Mouse (Mus musculus): Measurements from ENCODE around the gene Cd22. TPM values are rescaled to one million over a fixed set of nuclear protein-coding genes. Genes with fewer than 3 reads are reported as not detected.
"Not testable (repeated sequence)": the region's sequence is repeated elsewhere in the genome, so short reads cannot be mapped to it uniquely, and the experiment has no call there.

The Cd22 gene
- polyA plus RNA-seq, 1 experiment from 2014 or later = not detected

DNA sequence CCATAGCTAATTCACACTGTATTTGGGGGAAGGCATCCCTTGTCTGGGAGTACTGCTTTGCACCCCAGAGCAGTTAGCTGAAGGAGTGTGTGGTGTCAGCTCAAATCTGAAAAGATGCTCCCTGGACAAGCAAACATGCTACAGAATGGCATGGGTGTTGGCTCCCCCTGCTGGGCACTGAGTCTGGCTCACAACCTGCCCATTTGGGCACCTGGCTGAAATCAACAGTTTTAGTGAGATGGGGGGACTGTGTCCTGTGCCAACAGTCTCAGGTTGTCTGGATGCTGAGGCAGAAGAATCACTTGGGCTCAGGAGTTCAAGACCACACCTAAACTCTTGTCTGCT is 20.9 kb downstream of the Cd22 start:
- peaks cover 11% of the 10 kb centered on the region; the same call in 1 of the 2 replicates for H3K27me3 ChIP-seq
- H3K4me2 ChIP-seq = peak overlapping the region; percentile 49; the same call in 1 of the 2 replicates
- no peak overlapping the region for H3K9ac ChIP-seq
- 0 out of 2 replicates have a peak, but pooled peaks cover 4% of the 10 kb centered on the region for H3K4me1 ChIP-seq
- no peak overlapping the region for H3K27ac ChIP-seq
- H3K9me3 ChIP-seq = no peaks in the 10 kb centered on the region
- ATAC-seq (ENCODE audit: low FRiP score) = peak; percentile 44; the same call in 1 of the 2 replicates
- no peaks in the 10 kb centered on the region for H3K36me3 ChIP-seq (replicated peaks)
- no peak overlapping the region for H3K4me3 ChIP-seq (replicated peaks)

- no peak overlapping the region for H3K27ac ChIP-seq
- H3K9me3 ChIP-seq = no peaks in the 10 kb centered on the region
- no peak overlapping the region for H3K4me2 ChIP-seq
- no peak overlapping the region for H3K9ac ChIP-seq
- H3K27me3 ChIP-seq = peaks cover 11% of the 10 kb centered on the region; the same call in 1 of the 2 replicates
- no peaks in the 10 kb centered on the region for H3K36me3 ChIP-seq (replicated peaks)
- H3K4me3 ChIP-seq (replicated peaks) = no peak overlapping the region
- 0 out of 2 replicates have a peak, but pooled peaks cover 4% of the 10 kb centered on the region for H3K4me1 ChIP-seq
- 64% methylated on average over 1 of the region's 1 CpGs for WGBS
- ATAC-seq (ENCODE audit: low FRiP score) = no peak
Measured at GRCm38 (mm10) chr7:30857746-30858145, 22.4 kb downstream of the Cd22 start.

- Histone ChIP-seq H3K4me1 (0 out of 2 replicates have a peak, but pooled peaks cover 4% of the 10 kb centered on the region), H3K9me3 (no peaks in the 10 kb centered on the region), H3K36me3 (replicated peaks) (no peaks in the 10 kb centered on the region), H3K27ac (no peak within 1 kb of the TSS), H3K9ac (no peak within 1 kb of the TSS), H3K4me3 (replicated peaks) (no peak within 1 kb of the TSS), H3K4me2 (no peak within 1 kb of the TSS), H3K27me3 (peaks cover 6% of the 10 kb centered on the region; the same call in 1 of the 2 replicates)
- ATAC-seq (ENCODE audit: low FRiP score) = no peak
- 84% methylated on average over 6 of the region's 6 CpGs for WGBS
Measured at GRCm38 (mm10) chr7:30856078-30856477, 24.1 kb downstream of the Cd22 start, which contains the start of gene Ffar3. Gene Ffar3 (minus strand): TSS chr7:30856178.

GRCm38 (mm10) chr7:30851421-30851820 is 28.7 kb downstream of the Cd22 start:
- no peak for ATAC-seq (ENCODE audit: low FRiP score)
- WGBS = 74% methylated on average over 1 of the region's 1 CpGs

GRCm38 (mm10) chr7:30847934-30848333 is 32.2 kb downstream of the Cd22 start:
- Histone ChIP-seq H3K4me2 (no peak overlapping the region), H3K27me3 (no peaks in the 10 kb centered on the region), H3K36me3 (replicated peaks) (no peaks in the 10 kb centered on the region), H3K27ac (no peak overlapping the region), H3K9ac (no peak overlapping the region), H3K9me3 (no peaks in the 10 kb centered on the region), H3K4me1 (0 out of 2 replicates have a peak, but pooled peaks cover 4% of the 10 kb centered on the region), H3K4me3 (replicated peaks) (no peak overlapping the region)
- WGBS = 83% methylated on average over 6 of the region's 6 CpGs
- no peak for ATAC-seq (ENCODE audit: low FRiP score)

More at GRCm38 (mm10) chr7:30851421-30851820, 28.7 kb downstream of the Cd22 start:
- Histone ChIP-seq H3K4me1 (no peaks in the 10 kb centered on the region), H3K27ac (no peak overlapping the region), H3K4me2 (no peak overlapping the region), H3K9me3 (no peaks in the 10 kb centered on the region), H3K27me3 (peaks cover under 1% of the 10 kb centered on the region; the same call in 1 of the 2 replicates), H3K4me3 (replicated peaks) (no peak overlapping the region), H3K36me3 (replicated peaks) (no peaks in the 10 kb centered on the region), H3K9ac (no peak overlapping the region)

- Histone ChIP-seq H3K4me3 (replicated peaks) (no peak overlapping the region), H3K27ac (no peak overlapping the region), H3K4me1 (0 out of 2 replicates have a peak, but pooled peaks cover 4% of the 10 kb centered on the region), H3K9ac (no peak overlapping the region), H3K4me2 (no peak overlapping the region), H3K36me3 (replicated peaks) (no peaks in the 10 kb centered on the region), H3K9me3 (no peaks in the 10 kb centered on the region), H3K27me3 (no peaks in the 10 kb centered on the region)
- no peak for ATAC-seq (ENCODE audit: low FRiP score)
- 81% methylated on average over 5 of the region's 5 CpGs for whole genome bisulfite sequencing
Measured at GRCm38 (mm10) chr7:30847386-30847785, 32.8 kb downstream of the Cd22 start.

- H3K27me3 ChIP-seq = no peaks in the 10 kb centered on the region
- no peak for ATAC-seq (ENCODE audit: low FRiP score)
- H3K4me1 ChIP-seq = 0 out of 2 replicates have a peak, but pooled peaks cover 4% of the 10 kb centered on the region
- H3K9ac ChIP-seq = no peak overlapping the region
- WGBS = 82% methylated on average over 2 of the region's 2 CpGs
- H3K9me3 ChIP-seq = no peaks in the 10 kb centered on the region
- no peaks in the 10 kb centered on the region for H3K36me3 ChIP-seq (replicated peaks)
- H3K4me2 ChIP-seq = no peak overlapping the region
- H3K27ac ChIP-seq = no peak overlapping the region
- H3K4me3 ChIP-seq (replicated peaks) = no peak overlapping the region
Measured at GRCm38 (mm10) chr7:30846505-30847053, 33.6 kb downstream of the Cd22 start.

DNA sequence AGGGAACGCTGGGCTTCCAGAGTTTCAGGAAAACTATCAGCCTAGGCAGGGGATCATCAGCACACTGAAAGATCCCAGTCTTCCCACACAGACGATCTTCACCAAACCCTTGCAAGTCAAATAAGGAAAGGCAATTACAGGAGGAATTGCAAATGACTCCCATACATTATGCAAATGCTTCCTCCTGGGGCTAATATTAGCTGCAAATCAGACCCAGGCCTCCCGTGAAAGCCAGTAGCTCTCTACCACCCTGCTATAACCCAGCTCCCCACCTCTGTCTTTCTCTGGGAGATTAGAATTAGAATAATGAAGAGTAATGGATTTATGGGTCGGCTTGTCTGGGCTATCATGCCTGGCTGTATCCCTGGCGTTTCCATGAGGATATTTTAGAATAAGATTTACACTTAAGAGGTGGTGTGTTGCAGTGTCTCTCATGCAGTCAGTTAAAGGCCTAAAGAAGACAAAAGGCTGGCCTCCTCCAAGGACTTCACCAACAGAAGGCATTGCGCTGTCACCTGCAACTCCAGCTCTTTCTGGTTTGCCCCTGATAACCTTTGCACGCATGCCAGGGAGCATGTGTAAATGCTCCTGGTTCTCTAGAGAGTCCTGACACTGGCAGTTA is 35.4 kb downstream of the Cd22 start:
- Histone ChIP-seq H3K4me3 (replicated peaks) (no peak overlapping the region), H3K27ac (0 out of 2 replicates have a peak overlapping the region, but pooled peaks have one; percentile 42), H3K4me2 (no peak overlapping the region), H3K9me3 (no peaks in the 10 kb centered on the region), H3K4me1 (0 out of 2 replicates have a peak, but pooled peaks cover 4% of the 10 kb centered on the region), H3K36me3 (replicated peaks) (no peaks in the 10 kb centered on the region), H3K9ac (no peak overlapping the region), H3K27me3 (no peaks in the 10 kb centered on the region)
- no peak for ATAC-seq (ENCODE audit: low FRiP score)
- 49% methylated on average over 7 of the region's 7 CpGs for WGBS

GRCm38 (mm10) chr7:30842092-30842491 is 38.0 kb downstream of the Cd22 start:
- WGBS = 86% methylated on average over 5 of the region's 5 CpGs
- Histone ChIP-seq H3K9ac (no peak overlapping the region), H3K4me2 (no peak overlapping the region), H3K36me3 (replicated peaks) (no peaks in the 10 kb centered on the region), H3K4me3 (replicated peaks) (no peak overlapping the region), H3K9me3 (no peaks in the 10 kb centered on the region), H3K27me3 (no peaks in the 10 kb centered on the region), H3K4me1 (0 out of 2 replicates have a peak, but pooled peaks cover 4% of the 10 kb centered on the region), H3K27ac (no peak overlapping the region)
- no peak for ATAC-seq (ENCODE audit: low FRiP score)

- WGBS = 81% methylated on average over 4 of the region's 4 CpGs
- Histone ChIP-seq H3K4me1 (0 out of 2 replicates have a peak, but pooled peaks cover 4% of the 10 kb centered on the region), H3K4me2 (no peak overlapping the region), H3K4me3 (replicated peaks) (no peak overlapping the region), H3K9me3 (no peaks in the 10 kb centered on the region), H3K36me3 (replicated peaks) (no peaks in the 10 kb centered on the region), H3K27me3 (no peaks in the 10 kb centered on the region), H3K9ac (no peak overlapping the region), H3K27ac (no peak overlapping the region)
- ATAC-seq (ENCODE audit: low FRiP score) = no peak
Measured at GRCm38 (mm10) chr7:30841379-30841778, 38.8 kb downstream of the Cd22 start.

DNA sequence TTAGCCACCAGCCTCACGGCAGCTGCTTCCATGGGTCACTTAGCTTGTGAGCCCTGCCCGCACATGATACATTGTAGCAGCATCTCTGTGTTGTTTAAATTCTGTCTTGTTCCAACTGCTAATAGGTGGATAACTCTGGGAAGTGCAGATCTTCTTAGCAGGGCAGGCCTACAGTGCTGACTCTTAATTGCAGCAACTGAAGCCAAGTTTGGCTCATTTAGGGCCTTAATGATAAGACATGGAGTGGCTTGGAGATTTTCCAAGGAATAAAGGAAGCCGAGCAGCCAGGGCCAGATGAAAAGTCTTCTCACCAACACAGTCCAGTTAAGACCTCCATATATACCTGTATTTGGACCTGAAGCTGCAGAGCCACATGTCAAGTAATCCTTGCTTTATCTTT is 39.8 kb downstream of the Cd22 start:
- H3K9ac ChIP-seq = no peak overlapping the region
- WGBS = 73% methylated on average over 3 of the region's 3 CpGs
- H3K4me1 ChIP-seq = 0 out of 2 replicates have a peak, but pooled peaks cover 4% of the 10 kb centered on the region
- H3K4me2 ChIP-seq = no peak overlapping the region
- no peaks in the 10 kb centered on the region for H3K9me3 ChIP-seq
- H3K27ac ChIP-seq = no peak overlapping the region
- H3K27me3 ChIP-seq = no peaks in the 10 kb centered on the region
- H3K36me3 ChIP-seq (replicated peaks) = no peaks in the 10 kb centered on the region
- ATAC-seq (ENCODE audit: low FRiP score) = no peak
- H3K4me3 ChIP-seq (replicated peaks) = no peak overlapping the region

GRCm38 (mm10) chr7:30837277-30837676 is 42.9 kb downstream of the Cd22 start:
- no peak overlapping the region for H3K4me2 ChIP-seq
- H3K27ac ChIP-seq = no peak overlapping the region
- no peak overlapping the region for H3K4me3 ChIP-seq (replicated peaks)
- H3K4me1 ChIP-seq = no peaks in the 10 kb centered on the region
- no peaks in the 10 kb centered on the region for H3K36me3 ChIP-seq (replicated peaks)
- ATAC-seq (ENCODE audit: low FRiP score) = no peak
- no peaks in the 10 kb centered on the region for H3K27me3 ChIP-seq
- no peak overlapping the region for H3K9ac ChIP-seq
- H3K9me3 ChIP-seq = no peaks in the 10 kb centered on the region

GRCm38 (mm10) chr7:30832684-30833083 is 47.5 kb downstream of the Cd22 start:
- H3K4me2 ChIP-seq; H3K9me3 ChIP-seq; H3K4me1 ChIP-seq; H3K4me3 ChIP-seq (replicated peaks); ATAC-seq (ENCODE audit: low FRiP score); H3K27ac ChIP-seq; H3K36me3 ChIP-seq (replicated peaks); H3K27me3 ChIP-seq; H3K9ac ChIP-seq: not testable (repeated sequence)
- WGBS = 54% methylated on average over 9 of the region's 11 CpGs

Data from forebrain, embryonic 12.5 days (tissue).